Mouse (Mus musculus): ENCODE data around the gene Tmem191c. TPM values are rescaled to one million over a fixed set of nuclear protein-coding genes. Genes with fewer than 3 reads are reported as not detected.

Gene Tmem191c
- polyA plus RNA-seq, 1 experiment: 13.6 TPM

DNA sequence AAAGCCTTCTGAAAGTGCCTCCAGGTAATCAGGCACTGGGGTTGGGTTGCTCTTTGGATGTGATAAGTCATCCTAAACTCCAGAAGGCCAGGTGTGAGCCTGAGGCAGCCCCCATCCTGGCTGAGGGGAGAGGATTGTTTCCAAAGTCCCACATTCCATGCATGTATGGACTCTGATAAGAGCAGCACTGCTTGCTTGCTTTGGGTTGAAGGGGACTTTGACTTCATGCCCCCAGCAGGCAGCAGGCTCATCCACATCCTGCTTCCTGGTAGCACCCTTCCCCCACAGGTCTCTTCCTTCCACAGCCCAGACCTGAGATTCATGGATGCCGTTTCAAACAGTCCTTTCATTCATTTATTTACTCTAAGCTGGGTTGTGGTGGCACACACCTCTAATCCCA is 32.1 kb upstream of the Tmem191c start:
- Histone ChIP-seq H3K4me1 (ENCODE audit: control insufficient read depth, insufficient read depth, low read length) (peaks cover 12% of the 10 kb centered on the region), H3K27ac (ENCODE audit: insufficient read depth, low read depth, low read length) (no peak overlapping the region), H3K4me3 (ENCODE audit: insufficient read depth, low read length) (no peak overlapping the region)
- TF ChIP-seq CTCF (IDR thresholded peaks at IDR 0.05; ENCODE audit: low read depth, low read length) (no peak), POLR2A (IDR thresholded peaks at IDR 0.05; ENCODE audit: borderline replicate concordance, low read depth, low read length) (no peak)

GRCm38 (mm10) chr16:17244996-17245395 is 30.9 kb upstream of the Tmem191c start:
- Histone ChIP-seq H3K4me1 (ENCODE audit: control insufficient read depth, insufficient read depth, low read length) (peaks cover 19% of the 10 kb centered on the region), H3K4me3 (ENCODE audit: insufficient read depth, low read length) (no peak overlapping the region), H3K27ac (ENCODE audit: insufficient read depth, low read depth, low read length) (no peak overlapping the region)
- TF ChIP-seq CTCF (IDR thresholded peaks at IDR 0.05; ENCODE audit: low read depth, low read length): no peak
- TF ChIP-seq POLR2A (IDR thresholded peaks at IDR 0.05; ENCODE audit: borderline replicate concordance, low read depth, low read length): no peak

GRCm38 (mm10) chr16:17247727-17248126 is 28.1 kb upstream of the Tmem191c start:
- H3K27ac ChIP-seq (ENCODE audit: insufficient read depth, low read depth, low read length): no peak overlapping the region
- no peak overlapping the region for H3K4me3 ChIP-seq (ENCODE audit: insufficient read depth, low read length)
- no peak for TF ChIP-seq POLR2A (IDR thresholded peaks at IDR 0.05; ENCODE audit: borderline replicate concordance, low read depth, low read length)
- no peak for TF ChIP-seq CTCF (IDR thresholded peaks at IDR 0.05; ENCODE audit: low read depth, low read length)
- peaks cover 11% of the 10 kb centered on the region for H3K4me1 ChIP-seq (ENCODE audit: control insufficient read depth, insufficient read depth, low read length)

DNA sequence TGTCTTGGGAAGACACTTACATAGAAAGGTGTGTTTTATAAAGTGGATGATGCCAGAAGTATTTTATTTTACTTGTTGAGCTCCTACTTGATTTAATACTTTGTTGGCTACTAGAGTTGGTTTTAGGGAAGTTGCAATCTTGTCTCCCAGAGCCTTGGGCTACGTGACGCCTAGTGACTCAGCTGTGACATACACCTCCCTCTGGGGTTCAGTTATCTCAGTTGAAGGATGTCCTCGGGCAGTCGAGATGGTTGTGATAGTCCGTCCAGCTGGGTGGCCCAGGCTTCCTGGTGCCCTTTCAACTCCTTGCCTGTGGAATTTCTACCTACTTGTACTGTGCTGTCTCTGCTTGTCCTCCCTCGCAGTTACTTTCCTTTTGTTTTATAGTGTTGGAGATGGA is 26.7 kb upstream of the Tmem191c start:
- no peak overlapping the region for H3K27ac ChIP-seq (ENCODE audit: insufficient read depth, low read depth, low read length)
- peaks cover 11% of the 10 kb centered on the region for H3K4me1 ChIP-seq (ENCODE audit: control insufficient read depth, insufficient read depth, low read length)
- peak overlapping the region; percentile 14; the same call in 1 of the 2 replicates for H3K4me3 ChIP-seq (ENCODE audit: insufficient read depth, low read length)
- no peak for TF ChIP-seq CTCF (IDR thresholded peaks at IDR 0.05; ENCODE audit: low read depth, low read length)
- no peak for TF ChIP-seq POLR2A (IDR thresholded peaks at IDR 0.05; ENCODE audit: borderline replicate concordance, low read depth, low read length)

DNA sequence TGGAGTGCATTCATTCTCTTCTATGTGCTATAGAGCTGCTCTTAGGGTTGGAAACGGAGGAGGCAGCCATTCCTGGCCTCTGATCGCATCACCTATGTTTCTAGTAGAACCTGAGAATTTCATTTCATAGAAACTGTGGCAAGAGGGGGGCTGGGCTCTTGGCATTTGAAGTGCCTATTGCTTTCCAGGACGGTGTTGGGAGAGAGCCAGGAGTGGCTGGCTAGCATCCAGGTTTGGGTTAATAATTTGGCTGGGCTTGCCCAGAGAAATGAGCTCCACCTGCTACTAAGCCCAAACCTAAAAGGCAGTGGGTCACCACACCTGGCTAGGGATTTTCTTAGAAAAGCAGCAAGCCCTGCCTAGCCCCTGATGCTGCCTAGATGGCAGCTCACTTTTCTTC is 24.3 kb upstream of the Tmem191c start:
- H3K27ac ChIP-seq (ENCODE audit: insufficient read depth, low read depth, low read length): no peak overlapping the region
- no peak overlapping the region for H3K4me3 ChIP-seq (ENCODE audit: insufficient read depth, low read length)
- no peak for TF ChIP-seq POLR2A (IDR thresholded peaks at IDR 0.05; ENCODE audit: borderline replicate concordance, low read depth, low read length)
- H3K4me1 ChIP-seq (ENCODE audit: control insufficient read depth, insufficient read depth, low read length): peaks cover 11% of the 10 kb centered on the region

- no peak for TF ChIP-seq CTCF (IDR thresholded peaks at IDR 0.05; ENCODE audit: low read depth, low read length)
- no peak for TF ChIP-seq POLR2A (IDR thresholded peaks at IDR 0.05; ENCODE audit: borderline replicate concordance, low read depth, low read length)
- H3K4me3 ChIP-seq (ENCODE audit: insufficient read depth, low read length): no peak overlapping the region
- peaks cover 13% of the 10 kb centered on the region for H3K4me1 ChIP-seq (ENCODE audit: control insufficient read depth, insufficient read depth, low read length)
- no peak overlapping the region for H3K27ac ChIP-seq (ENCODE audit: insufficient read depth, low read depth, low read length)
Measured at GRCm38 (mm10) chr16:17252086-17252726, 23.7 kb upstream of the Tmem191c start.

GRCm38 (mm10) chr16:17252841-17253240 is 23.0 kb upstream of the Tmem191c start:
- Histone ChIP-seq H3K27ac (ENCODE audit: insufficient read depth, low read depth, low read length) (no peak overlapping the region), H3K4me3 (ENCODE audit: insufficient read depth, low read length) (no peak overlapping the region)
- TF ChIP-seq CTCF (IDR thresholded peaks at IDR 0.05; ENCODE audit: low read depth, low read length) (no peak), POLR2A (IDR thresholded peaks at IDR 0.05; ENCODE audit: borderline replicate concordance, low read depth, low read length) (no peak)

GRCm38 (mm10) chr16:17254005-17254597 is 21.8 kb upstream of the Tmem191c start:
- no peak for TF ChIP-seq POLR2A (IDR thresholded peaks at IDR 0.05; ENCODE audit: borderline replicate concordance, low read depth, low read length)
- no peak for TF ChIP-seq CTCF (IDR thresholded peaks at IDR 0.05; ENCODE audit: low read depth, low read length)
- Histone ChIP-seq H3K27ac (ENCODE audit: insufficient read depth, low read depth, low read length) (no peak overlapping the region), H3K4me1 (ENCODE audit: control insufficient read depth, insufficient read depth, low read length) (peaks cover 11% of the 10 kb centered on the region), H3K4me3 (ENCODE audit: insufficient read depth, low read length) (no peak overlapping the region)

More at GRCm38 (mm10) chr16:17252841-17253240, 23.0 kb upstream of the Tmem191c start:
- peaks cover 16% of the 10 kb centered on the region for H3K4me1 ChIP-seq (ENCODE audit: control insufficient read depth, insufficient read depth, low read length)

DNA sequence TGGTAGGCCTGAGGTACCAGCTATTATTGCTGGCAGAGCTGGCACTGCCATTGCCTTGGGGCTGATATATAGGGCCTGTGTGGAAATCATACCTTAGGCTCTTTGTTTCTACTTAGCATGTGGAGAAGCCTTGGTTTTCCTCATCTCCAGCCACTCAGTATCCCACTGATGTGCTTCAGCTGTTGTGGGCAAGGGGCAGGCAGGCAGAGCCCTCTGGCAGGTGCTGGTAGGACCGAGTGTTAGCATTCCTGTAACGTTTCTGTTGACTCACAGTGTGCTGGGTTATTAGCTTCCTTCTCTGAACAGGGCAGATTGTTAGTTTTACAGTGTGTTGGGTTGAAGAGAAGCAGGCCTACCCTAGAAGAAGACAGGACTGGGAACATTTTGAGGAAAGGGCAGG is 20.6 kb upstream of the Tmem191c start:
- TF ChIP-seq POLR2A (IDR thresholded peaks at IDR 0.05; ENCODE audit: borderline replicate concordance, low read depth, low read length) (no peak), CTCF (IDR thresholded peaks at IDR 0.05; ENCODE audit: low read depth, low read length) (no peak)
- H3K27ac ChIP-seq (ENCODE audit: insufficient read depth, low read depth, low read length): no peak overlapping the region
- peaks cover 5% of the 10 kb centered on the region for H3K4me1 ChIP-seq (ENCODE audit: control insufficient read depth, insufficient read depth, low read length)
- no peak overlapping the region for H3K4me3 ChIP-seq (ENCODE audit: insufficient read depth, low read length)

DNA sequence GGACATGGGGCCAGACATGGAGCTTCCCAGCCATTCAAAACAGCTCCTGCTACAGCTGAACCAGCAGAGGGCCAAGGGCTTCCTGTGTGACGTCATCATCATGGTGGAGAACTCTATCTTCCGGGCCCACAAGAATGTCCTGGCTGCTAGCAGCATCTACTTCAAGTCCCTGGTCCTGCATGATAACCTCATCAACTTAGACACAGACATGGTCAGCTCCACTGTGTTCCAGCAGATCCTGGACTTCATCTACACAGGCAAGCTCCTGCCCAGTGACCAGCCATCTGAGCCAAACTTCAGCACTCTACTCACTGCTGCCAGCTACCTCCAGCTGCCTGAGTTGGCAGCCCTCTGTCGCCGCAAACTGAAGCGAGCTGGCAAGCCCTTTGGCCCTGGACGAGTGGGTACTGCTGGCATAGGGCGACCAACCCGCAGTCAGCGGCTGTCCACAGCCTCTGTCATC is 18.5 kb upstream of the Tmem191c start:
- Histone ChIP-seq H3K4me3 (ENCODE audit: insufficient read depth, low read length) (no peak overlapping the region), H3K27ac (ENCODE audit: insufficient read depth, low read depth, low read length) (no peak overlapping the region), H3K4me1 (ENCODE audit: control insufficient read depth, insufficient read depth, low read length) (peaks cover 9% of the 10 kb centered on the region)
- no peak for TF ChIP-seq CTCF (IDR thresholded peaks at IDR 0.05; ENCODE audit: low read depth, low read length)
- TF ChIP-seq POLR2A (IDR thresholded peaks at IDR 0.05; ENCODE audit: borderline replicate concordance, low read depth, low read length): no peak

Measured in bone marrow macrophage, adult 2 months (primary cell).